Mouse (Mus musculus): ENCODE results near the gene Spen. TPM values are rescaled to one million over a fixed set of nuclear protein-coding genes. Genes with fewer than 3 reads are reported as not detected.

The Spen gene
- polyA plus RNA-seq, 1 experiment from 2014 or later = 14.2 TPM

GRCm38 (mm10) chr4:141444451-141445327, 93.7 kb downstream of the Spen start, which contains the start of gene Zbtb17:
Zbtb17 (plus strand) TSS chr4:141444654.
- Histone ChIP-seq H3K27ac (peak within 1 kb of the TSS; percentile 99), H3K4me1 (replicated peaks) (peaks cover 30% of the 10 kb centered on the region), H3K4me3 (peak within 1 kb of the TSS; percentile 98), H3K36me3 (peaks cover 34% of the 10 kb centered on the region), H3K9me3 (no peaks in the 10 kb centered on the region), H3K27me3 (ENCODE audit: insufficient read depth, poor library complexity, severe bottlenecking) (no peaks in the 10 kb centered on the region; the same call in 1 of the 2 replicates)
- WGBS = 1% methylated on average over 102 of the region's 102 CpGs
- peak; percentile 91 for DNase-seq (ENCODE audit: low spot score)

- DNase-seq (ENCODE audit: low spot score) = no peak
- H3K4me3 ChIP-seq = peak overlapping the region; percentile 98
- H3K9me3 ChIP-seq = no peaks in the 10 kb centered on the region
- 56% methylated on average over 11 of the region's 11 CpGs for WGBS
- peaks cover 30% of the 10 kb centered on the region for H3K4me1 ChIP-seq (replicated peaks)
- no peaks in the 10 kb centered on the region; the same call in 1 of the 2 replicates for H3K27me3 ChIP-seq (ENCODE audit: insufficient read depth, poor library complexity, severe bottlenecking)
- H3K36me3 ChIP-seq = peaks cover 26% of the 10 kb centered on the region
- H3K27ac ChIP-seq = peak overlapping the region; percentile 99
Measured at GRCm38 (mm10) chr4:141443641-141444429, 94.6 kb downstream of the Spen start.

GRCm38 (mm10) chr4:141440877-141441276, 97.5 kb downstream of the Spen start:
- no peaks in the 10 kb centered on the region; the same call in 1 of the 2 replicates for H3K27me3 ChIP-seq (ENCODE audit: insufficient read depth, poor library complexity, severe bottlenecking)
- no peak overlapping the region for H3K27ac ChIP-seq
- no peaks in the 10 kb centered on the region for H3K9me3 ChIP-seq
- no peak overlapping the region for H3K4me3 ChIP-seq
- H3K4me1 ChIP-seq (replicated peaks) = peaks cover 23% of the 10 kb centered on the region
- no peak for DNase-seq (ENCODE audit: low spot score)
- no peaks in the 10 kb centered on the region for H3K36me3 ChIP-seq

GRCm38 (mm10) chr4:141439083-141439803, 99.2 kb downstream of the Spen start:
- no peaks in the 10 kb centered on the region for H3K36me3 ChIP-seq
- no peak overlapping the region for H3K27ac ChIP-seq
- peaks cover 7% of the 10 kb centered on the region; the same call in 1 of the 2 replicates for H3K4me1 ChIP-seq (replicated peaks)
- H3K4me3 ChIP-seq = no peak overlapping the region
- 86% methylated on average over 12 of the region's 12 CpGs for WGBS
- no peaks in the 10 kb centered on the region for H3K9me3 ChIP-seq
- H3K27me3 ChIP-seq (ENCODE audit: insufficient read depth, poor library complexity, severe bottlenecking) = no peaks in the 10 kb centered on the region; the same call in 1 of the 2 replicates
- no peak for DNase-seq (ENCODE audit: low spot score)

- H3K9me3 ChIP-seq = no peaks in the 10 kb centered on the region
- no peak within 1 kb of the TSS for H3K4me3 ChIP-seq
- no peaks in the 10 kb centered on the region for H3K4me1 ChIP-seq (replicated peaks)
- peaks cover 7% of the 10 kb centered on the region; the same call in 1 of the 2 replicates for H3K27me3 ChIP-seq (ENCODE audit: insufficient read depth, poor library complexity, severe bottlenecking)
- WGBS = 77% methylated on average over 1 of the region's 1 CpGs
- DNase-seq (ENCODE audit: low spot score) = no peak
- H3K36me3 ChIP-seq = no peaks in the 10 kb centered on the region
- H3K27ac ChIP-seq = no peak within 1 kb of the TSS
Measured at GRCm38 (mm10) chr4:141435974-141436373, 102.4 kb downstream of the Spen start, which contains the start of gene Srarp. Srarp (minus strand) TSS chr4:141436105.

GRCm38 (mm10) chr4:141433191-141433590, 105.2 kb downstream of the Spen start:
- no peaks in the 10 kb centered on the region for H3K9me3 ChIP-seq
- H3K27me3 ChIP-seq (ENCODE audit: insufficient read depth, poor library complexity, severe bottlenecking) = peaks cover 7% of the 10 kb centered on the region; the same call in 1 of the 2 replicates
- no peak for DNase-seq (ENCODE audit: low spot score)
- WGBS = 85% methylated on average over 18 of the region's 18 CpGs
- H3K36me3 ChIP-seq = no peaks in the 10 kb centered on the region
- H3K4me3 ChIP-seq = no peak overlapping the region
- H3K27ac ChIP-seq = no peak overlapping the region
- H3K4me1 ChIP-seq (replicated peaks) = no peaks in the 10 kb centered on the region

- Histone ChIP-seq H3K27ac (no peak overlapping the region), H3K27me3 (ENCODE audit: insufficient read depth, poor library complexity, severe bottlenecking) (peaks cover 8% of the 10 kb centered on the region; the same call in 1 of the 2 replicates), H3K9me3 (no peaks in the 10 kb centered on the region), H3K4me3 (no peak overlapping the region), H3K4me1 (replicated peaks) (no peaks in the 10 kb centered on the region), H3K36me3 (no peaks in the 10 kb centered on the region)
- DNase-seq (ENCODE audit: low spot score) = no peak
- WGBS = 67% methylated on average over 14 of the region's 14 CpGs
Measured at GRCm38 (mm10) chr4:141432666-141433065, 105.7 kb downstream of the Spen start.

- WGBS = 42% methylated on average over 9 of the region's 9 CpGs
- H3K4me3 ChIP-seq = no peak overlapping the region
Measured at GRCm38 (mm10) chr4:141430997-141431396, 107.4 kb downstream of the Spen start.

GRCm38 (mm10) chr4:141429847-141430246, 108.5 kb downstream of the Spen start:
- WGBS = 47% methylated on average over 9 of the region's 9 CpGs
- Histone ChIP-seq H3K27ac (no peak overlapping the region), H3K4me3 (no peak overlapping the region), H3K9me3 (no peaks in the 10 kb centered on the region), H3K36me3 (no peaks in the 10 kb centered on the region), H3K27me3 (ENCODE audit: insufficient read depth, poor library complexity, severe bottlenecking) (peaks cover 36% of the 10 kb centered on the region), H3K4me1 (replicated peaks) (peaks cover 20% of the 10 kb centered on the region)
- peak; percentile 34 for DNase-seq (ENCODE audit: low spot score)

More at GRCm38 (mm10) chr4:141430997-141431396, 107.4 kb downstream of the Spen start:
- Histone ChIP-seq H3K36me3 (no peaks in the 10 kb centered on the region), H3K27me3 (ENCODE audit: insufficient read depth, poor library complexity, severe bottlenecking) (peaks cover 25% of the 10 kb centered on the region), H3K4me1 (replicated peaks) (peaks cover 9% of the 10 kb centered on the region), H3K9me3 (no peaks in the 10 kb centered on the region), H3K27ac (no peak overlapping the region)
- DNase-seq (ENCODE audit: low spot score) = peak; percentile 64

- no peaks in the 10 kb centered on the region for H3K9me3 ChIP-seq
- peaks cover 22% of the 10 kb centered on the region for H3K4me1 ChIP-seq (replicated peaks)
- peaks cover 41% of the 10 kb centered on the region for H3K27me3 ChIP-seq (ENCODE audit: insufficient read depth, poor library complexity, severe bottlenecking)
- no peak for DNase-seq (ENCODE audit: low spot score)
- WGBS = 86% methylated on average over 6 of the region's 6 CpGs
- no peak overlapping the region for H3K27ac ChIP-seq
- H3K4me3 ChIP-seq = no peak overlapping the region
- no peaks in the 10 kb centered on the region for H3K36me3 ChIP-seq
Measured at GRCm38 (mm10) chr4:141429381-141429780, 109.0 kb downstream of the Spen start.

GRCm38 (mm10) chr4:141427921-141428320, 110.5 kb downstream of the Spen start:
- Histone ChIP-seq H3K4me1 (replicated peaks) (peaks cover 22% of the 10 kb centered on the region), H3K4me3 (no peak overlapping the region), H3K27ac (no peak overlapping the region), H3K36me3 (no peaks in the 10 kb centered on the region), H3K27me3 (ENCODE audit: insufficient read depth, poor library complexity, severe bottlenecking) (peaks cover 51% of the 10 kb centered on the region), H3K9me3 (no peaks in the 10 kb centered on the region)
- no peak for DNase-seq (ENCODE audit: low spot score)
- WGBS = 88% methylated on average over 13 of the region's 13 CpGs

All from hindbrain, embryonic 10.5 days (tissue).